Mouse (Mus musculus) lung, adult 2 months (tissue): ENCODE data around the gene Sf3b5.

Experiments
- CTCF ChIP-seq: fragments of 200-500 bp; IDR thresholded peaks from 2 replicates; pipeline ENCODE4 v1.5.1; 2011; ENCODE audit warnings: mild to moderate bottlenecking, low read length, control low read depth; ENCODE audit not compliant: insufficient read depth
- POLR2A ChIP-seq: fragments of 200-500 bp; IDR thresholded peaks from 2 replicates; pipeline ENCODE4 v1.6.1; 2011; ENCODE audit warnings: low read depth, mild to moderate bottlenecking, control low read depth, low read length, borderline replicate concordance; ENCODE audit errors: extremely low read depth

- no peak for TF ChIP-seq POLR2A
- TF ChIP-seq CTCF = no peak
These were observed 51.8 kb downstream of the Sf3b5 start for GRCm38 (mm10) chr10:13056863-13057381.
